Mouse (Mus musculus): ENCODE measurements around the gene Kcnh4.

Kcnh4 gene

GRCm38 (mm10) chr11:100710977-100711376 is 48.8 kb downstream of the Kcnh4 start:
- no peak for DNase-seq (ENCODE audit: low spot score)

GRCm38 (mm10) chr11:100710528-100710927 is 49.2 kb downstream of the Kcnh4 start:
- no peak for DNase-seq (ENCODE audit: low spot score)

DNA sequence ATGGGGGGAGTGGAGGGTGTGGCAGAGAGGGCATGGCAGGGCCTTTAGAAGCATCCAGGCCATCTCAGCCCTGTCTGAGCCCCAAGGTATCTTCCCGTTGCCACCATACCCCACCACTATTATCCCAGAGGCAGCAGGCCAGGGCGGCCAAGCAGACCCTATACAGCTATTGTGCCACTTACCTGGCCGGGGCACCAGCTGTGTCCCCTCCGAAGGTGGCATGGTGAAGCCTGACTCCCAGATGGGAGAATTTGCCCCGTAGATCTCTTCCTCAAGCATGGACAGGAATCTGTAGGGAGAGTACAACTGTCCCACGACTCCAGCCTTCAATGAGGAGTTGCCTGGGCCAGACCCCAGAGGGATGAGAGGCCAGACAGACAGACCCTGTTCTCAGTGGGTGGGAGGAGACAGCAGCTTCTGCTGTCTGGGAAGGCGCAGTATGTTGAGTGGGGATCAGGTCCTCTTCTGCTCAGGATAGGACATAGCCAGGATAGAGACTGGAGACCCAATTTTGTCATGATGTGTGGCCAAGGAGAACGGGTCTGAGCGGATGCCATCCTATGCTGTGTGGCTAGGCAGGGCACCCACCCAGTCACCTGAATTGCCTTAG is 50.4 kb downstream of the Kcnh4 start:
- DNase-seq (ENCODE audit: low spot score): no peak

- no peak for DNase-seq (ENCODE audit: low spot score)
These were observed 54.5 kb downstream of the Kcnh4 start for GRCm38 (mm10) chr11:100705095-100705747.

- peak; percentile 16 for DNase-seq (ENCODE audit: low spot score)
These were observed 55.8 kb downstream of the Kcnh4 start, which contains the start of gene Dhx58 for GRCm38 (mm10) chr11:100703851-100704531. Dhx58 (minus strand) TSS chr11:100704271.

GRCm38 (mm10) chr11:100703366-100703765 is 56.4 kb downstream of the Kcnh4 start:
- DNase-seq (ENCODE audit: low spot score): no peak

DNA sequence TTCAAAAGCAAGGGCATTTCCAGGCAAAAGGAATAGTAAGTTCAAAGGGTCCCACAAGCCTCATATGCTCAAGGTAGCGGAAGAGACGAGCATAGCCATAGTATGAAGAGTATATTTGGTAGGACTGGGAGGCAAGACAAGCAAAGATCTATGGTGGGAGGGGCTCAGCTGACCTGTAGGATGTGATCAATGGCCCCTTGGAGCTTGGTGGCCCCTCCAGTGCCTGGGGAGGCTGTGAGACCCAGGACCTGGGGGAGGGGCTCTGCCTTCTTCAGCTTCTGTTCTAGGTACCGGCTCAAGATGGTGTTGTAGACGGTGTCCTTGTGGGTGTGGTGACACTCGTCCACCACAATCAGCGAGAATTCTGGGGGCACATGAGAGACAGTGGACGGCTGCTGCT is 56.8 kb downstream of the Kcnh4 start:
- no peak for DNase-seq (ENCODE audit: low spot score)

DNA sequence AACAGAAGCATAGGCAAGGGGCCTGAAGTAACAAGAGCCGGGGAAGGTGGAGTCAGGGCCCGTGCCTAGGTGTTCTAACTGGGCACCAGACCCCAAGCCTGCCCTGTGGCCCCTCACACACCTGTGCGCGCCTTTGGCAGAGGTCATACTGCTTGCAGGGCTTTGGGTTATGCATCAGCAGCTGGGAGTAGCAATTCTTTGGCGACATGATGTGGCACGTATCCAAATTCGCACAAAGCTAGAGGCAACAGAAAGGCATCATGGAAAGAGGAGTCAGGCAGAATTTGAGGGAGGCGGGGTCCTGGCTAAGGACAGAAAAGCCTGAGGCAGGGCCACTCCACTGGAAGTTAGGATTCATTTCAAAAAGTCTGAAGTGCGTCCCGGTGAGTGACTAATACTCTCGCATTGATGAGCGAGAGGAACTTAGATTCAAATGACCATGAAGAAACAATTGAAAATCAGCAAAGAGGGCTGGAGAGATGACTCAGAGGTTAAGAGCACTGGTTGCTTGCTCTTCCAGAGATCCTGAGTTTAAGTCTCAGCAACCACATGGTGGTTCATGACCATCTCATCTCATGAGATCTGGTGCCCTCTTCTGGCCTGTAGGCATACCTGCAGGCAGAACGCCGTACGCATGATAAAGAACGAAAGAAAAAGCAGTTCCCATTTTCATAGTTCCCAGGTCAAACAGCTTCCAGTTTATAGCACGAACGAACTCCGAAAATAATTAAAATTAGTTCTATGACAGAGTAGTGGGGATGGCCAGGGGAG is 57.5 kb downstream of the Kcnh4 start:
- DNase-seq (ENCODE audit: low spot score): peak; percentile 67

- DNase-seq (ENCODE audit: low spot score): no peak
These were observed 58.4 kb downstream of the Kcnh4 start for GRCm38 (mm10) chr11:100701301-100701700.

DNA sequence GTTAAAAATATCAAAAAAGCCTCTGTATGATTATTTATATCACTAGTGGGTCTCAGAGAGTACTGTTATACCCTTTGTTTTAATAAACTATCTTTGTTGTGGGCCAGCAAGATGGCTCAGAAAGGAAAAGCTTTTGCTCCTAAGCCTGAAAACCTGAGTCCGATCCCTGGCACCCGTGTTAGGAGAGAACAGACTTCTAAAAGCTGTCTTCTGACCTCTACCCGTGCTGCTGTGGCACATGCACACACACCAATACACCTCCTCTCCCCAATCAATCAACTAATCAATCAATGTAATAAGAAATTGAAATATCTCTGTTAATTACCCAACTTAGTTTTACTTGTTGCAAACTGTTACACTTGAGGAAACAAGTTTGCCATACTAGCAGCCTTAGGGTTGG is 59.0 kb downstream of the Kcnh4 start:
- DNase-seq (ENCODE audit: low spot score): no peak

GRCm38 (mm10) chr11:100697921-100698320 is 61.8 kb downstream of the Kcnh4 start:
- no peak for DNase-seq (ENCODE audit: low spot score)

DNA sequence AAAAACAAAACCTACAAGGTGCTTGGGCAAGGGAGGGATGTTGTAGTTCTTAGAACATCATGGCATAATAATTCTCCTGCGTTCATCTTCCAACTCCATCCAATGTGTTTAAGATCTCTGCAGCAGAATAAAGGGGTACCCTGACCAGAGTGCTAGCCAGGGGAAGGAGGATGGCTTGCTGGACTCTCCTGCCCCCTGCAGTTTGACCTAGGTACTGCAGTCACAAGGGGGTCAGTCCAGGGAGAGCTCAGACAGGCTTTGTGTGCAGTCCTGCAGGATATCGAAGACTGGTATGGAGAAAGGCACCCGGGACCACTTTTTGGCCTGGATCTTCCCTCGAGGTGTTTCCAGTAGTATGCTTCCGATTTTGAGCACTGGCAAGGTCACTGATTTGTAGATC is 64.8 kb downstream of the Kcnh4 start:
- peak; percentile 63 for DNase-seq (ENCODE audit: low spot score)

GRCm38 (mm10) chr11:100693154-100693553 is 66.6 kb downstream of the Kcnh4 start:
- no peak for DNase-seq (ENCODE audit: low spot score)

DNA sequence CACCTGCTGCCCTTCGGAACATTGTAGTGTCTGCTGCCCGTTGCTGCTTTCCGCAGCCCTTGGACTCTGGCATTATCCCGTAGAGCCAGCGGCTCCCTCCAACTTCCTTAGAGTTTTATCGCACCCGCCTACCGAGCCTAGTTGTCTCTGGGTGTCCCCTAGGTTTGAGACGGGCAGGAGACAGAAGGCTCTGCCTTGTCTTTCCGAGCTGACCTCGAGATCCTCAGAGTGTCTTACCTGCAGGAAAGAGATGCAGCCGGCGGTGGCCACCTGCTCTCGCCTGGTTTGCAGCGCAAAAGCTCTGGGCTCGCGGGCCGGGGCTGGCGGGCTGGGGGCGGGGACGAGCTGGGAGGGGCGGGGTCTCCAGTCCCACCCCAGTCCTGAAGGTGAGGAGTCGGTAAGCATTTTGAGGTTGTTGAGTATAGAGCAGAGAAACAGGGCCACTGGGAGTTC is 67.6 kb downstream of the Kcnh4 start, which contains the start of gene Zfp385c:
Gene Zfp385c, minus strand, starts transcription at position 292 of the 453 bp plus-strand sequence.
- no peak for DNase-seq (ENCODE audit: low spot score)

DNA sequence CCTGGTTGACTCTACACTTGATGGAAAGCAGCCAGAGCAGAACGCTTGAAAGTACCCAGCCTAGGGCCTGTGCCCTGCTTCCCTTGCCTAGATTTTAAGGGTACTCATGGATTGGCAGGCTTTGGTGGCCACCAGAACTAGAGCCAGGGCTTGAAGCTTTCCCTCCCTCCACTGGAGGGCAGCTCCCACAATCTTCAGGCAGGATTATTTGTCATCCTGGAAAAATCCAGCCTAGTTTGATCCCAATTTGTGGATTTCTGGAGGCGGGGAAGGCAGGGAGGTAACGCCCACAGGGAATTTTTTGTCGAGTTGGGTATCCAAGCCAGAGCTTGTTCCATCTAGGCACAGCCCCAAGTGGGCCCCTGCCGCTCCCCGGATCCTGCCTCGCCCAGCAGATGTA is 69.4 kb downstream of the Kcnh4 start:
- no peak for DNase-seq (ENCODE audit: low spot score)
